Mouse (Mus musculus): Measurements from ENCODE around the gene Cfl1. TPM values are rescaled to one million over a fixed set of nuclear protein-coding genes. Genes with fewer than 3 reads are reported as not detected.
A peak's percentile ranks its signal among the peaks of the same experiment; 100 is the strongest.

Cfl1 gene
- polyA plus RNA-seq, 1 experiment from 2014 or later = 3,609 TPM

GRCm38 (mm10) chr19:5461411-5461810 lies 28.8 kb upstream of the Cfl1 start:
- WGBS = 88% methylated on average over 6 of the region's 6 CpGs
- peaks cover 20% of the 10 kb centered on the region for H3K36me3 ChIP-seq (ENCODE audit: control insufficient read depth, insufficient read depth, low read length)
- peak overlapping the region; percentile 94 for H3K4me2 ChIP-seq (ENCODE audit: low read length)
- ATAC-seq = no peak
- peaks cover 30% of the 10 kb centered on the region for H3K4me1 ChIP-seq (ENCODE audit: control insufficient read depth, insufficient read depth, low read depth, low read length)
- H3K9me3 ChIP-seq (ENCODE audit: control insufficient read depth, low read length) = no peaks in the 10 kb centered on the region
- H3K27me3 ChIP-seq (replicated peaks; ENCODE audit: control insufficient read depth, insufficient read depth, low read length) = no peaks in the 10 kb centered on the region
- H3K27ac ChIP-seq (ENCODE audit: low read depth, low read length) = no peak overlapping the region
- H3K9ac ChIP-seq (ENCODE audit: low read depth, low read length) = peak overlapping the region; percentile 82
- peak overlapping the region; percentile 73 for H3K4me3 ChIP-seq (ENCODE audit: low read length)

GRCm38 (mm10) chr19:5463212-5463611 lies 27.0 kb upstream of the Cfl1 start:
- Histone ChIP-seq H3K27me3 (replicated peaks; ENCODE audit: control insufficient read depth, insufficient read depth, low read length) (no peaks in the 10 kb centered on the region), H3K27ac (ENCODE audit: low read depth, low read length) (no peak overlapping the region), H3K4me1 (ENCODE audit: control insufficient read depth, insufficient read depth, low read depth, low read length) (peaks cover 23% of the 10 kb centered on the region), H3K36me3 (ENCODE audit: control insufficient read depth, insufficient read depth, low read length) (peaks cover 32% of the 10 kb centered on the region), H3K4me3 (ENCODE audit: low read length) (no peak overlapping the region), H3K9ac (ENCODE audit: low read depth, low read length) (no peak overlapping the region), H3K9me3 (ENCODE audit: control insufficient read depth, low read length) (no peaks in the 10 kb centered on the region), H3K4me2 (ENCODE audit: low read length) (no peak overlapping the region)
- WGBS = 87% methylated on average over 9 of the region's 9 CpGs
- ATAC-seq = no peak

GRCm38 (mm10) chr19:5463791-5464562 lies 26.3 kb upstream of the Cfl1 start:
- Histone ChIP-seq H3K27ac (ENCODE audit: low read depth, low read length) (peak overlapping the region; percentile 69), H3K9me3 (ENCODE audit: control insufficient read depth, low read length) (no peaks in the 10 kb centered on the region), H3K4me3 (ENCODE audit: low read length) (peak overlapping the region; percentile 28), H3K36me3 (ENCODE audit: control insufficient read depth, insufficient read depth, low read length) (peaks cover 32% of the 10 kb centered on the region), H3K4me1 (ENCODE audit: control insufficient read depth, insufficient read depth, low read depth, low read length) (peaks cover 22% of the 10 kb centered on the region), H3K27me3 (replicated peaks; ENCODE audit: control insufficient read depth, insufficient read depth, low read length) (no peaks in the 10 kb centered on the region), H3K9ac (ENCODE audit: low read depth, low read length) (peak overlapping the region; percentile 43), H3K4me2 (ENCODE audit: low read length) (peak overlapping the region; percentile 50)
- peak; percentile 57; the same call in 1 of the 2 replicates for ATAC-seq
- 36% methylated on average over 14 of the region's 15 CpGs for WGBS

GRCm38 (mm10) chr19:5465037-5465436 lies 25.2 kb upstream of the Cfl1 start:
- H3K4me2 ChIP-seq (ENCODE audit: low read length) = no peak overlapping the region
- H3K36me3 ChIP-seq (ENCODE audit: control insufficient read depth, insufficient read depth, low read length) = peaks cover 32% of the 10 kb centered on the region
- WGBS = 94% methylated on average over 8 of the region's 8 CpGs
- H3K4me1 ChIP-seq (ENCODE audit: control insufficient read depth, insufficient read depth, low read depth, low read length) = peaks cover 19% of the 10 kb centered on the region
- ATAC-seq = no peak
- H3K9me3 ChIP-seq (ENCODE audit: control insufficient read depth, low read length) = no peaks in the 10 kb centered on the region
- no peak overlapping the region for H3K9ac ChIP-seq (ENCODE audit: low read depth, low read length)
- no peak overlapping the region; the same call in 1 of the 2 replicates for H3K27ac ChIP-seq (ENCODE audit: low read depth, low read length)
- no peaks in the 10 kb centered on the region for H3K27me3 ChIP-seq (replicated peaks; ENCODE audit: control insufficient read depth, insufficient read depth, low read length)
- no peak overlapping the region for H3K4me3 ChIP-seq (ENCODE audit: low read length)

GRCm38 (mm10) chr19:5466916-5467500 lies 23.2 kb upstream of the Cfl1 start:
- WGBS = 93% methylated on average over 6 of the region's 6 CpGs
- Histone ChIP-seq H3K36me3 (ENCODE audit: control insufficient read depth, insufficient read depth, low read length) (peaks cover 29% of the 10 kb centered on the region), H3K4me3 (ENCODE audit: low read length) (no peak overlapping the region)

GRCm38 (mm10) chr19:5468374-5468773 lies 21.9 kb upstream of the Cfl1 start, which contains the start of gene Ctsw:
Gene Ctsw (minus strand): TSS chr19:5468507.
- H3K4me2 ChIP-seq (ENCODE audit: low read length) = no peak within 1 kb of the TSS
- H3K9ac ChIP-seq (ENCODE audit: low read depth, low read length) = no peak within 1 kb of the TSS
- H3K4me1 ChIP-seq (ENCODE audit: control insufficient read depth, insufficient read depth, low read depth, low read length) = peaks cover 7% of the 10 kb centered on the region
- no peak within 1 kb of the TSS for H3K4me3 ChIP-seq (ENCODE audit: low read length)
- no peaks in the 10 kb centered on the region for H3K27me3 ChIP-seq (replicated peaks; ENCODE audit: control insufficient read depth, insufficient read depth, low read length)
- H3K27ac ChIP-seq (ENCODE audit: low read depth, low read length) = no peak within 1 kb of the TSS
- 63% methylated on average over 5 of the region's 5 CpGs for WGBS
- no peaks in the 10 kb centered on the region for H3K9me3 ChIP-seq (ENCODE audit: control insufficient read depth, low read length)
- ATAC-seq = no peak
- H3K36me3 ChIP-seq (ENCODE audit: control insufficient read depth, insufficient read depth, low read length) = peaks cover 28% of the 10 kb centered on the region

More at GRCm38 (mm10) chr19:5466916-5467500, 23.2 kb upstream of the Cfl1 start:
- H3K9ac ChIP-seq (ENCODE audit: low read depth, low read length) = no peak overlapping the region
- H3K4me1 ChIP-seq (ENCODE audit: control insufficient read depth, insufficient read depth, low read depth, low read length) = peaks cover 7% of the 10 kb centered on the region
- H3K9me3 ChIP-seq (ENCODE audit: control insufficient read depth, low read length) = no peaks in the 10 kb centered on the region
- H3K27ac ChIP-seq (ENCODE audit: low read depth, low read length) = no peak overlapping the region
- H3K4me2 ChIP-seq (ENCODE audit: low read length) = no peak overlapping the region
- H3K27me3 ChIP-seq (replicated peaks; ENCODE audit: control insufficient read depth, insufficient read depth, low read length) = no peaks in the 10 kb centered on the region
- no peak for ATAC-seq

GRCm38 (mm10) chr19:5471846-5472245 lies 18.4 kb upstream of the Cfl1 start:
- no peak for ATAC-seq
- H3K27me3 ChIP-seq (replicated peaks; ENCODE audit: control insufficient read depth, insufficient read depth, low read length) = no peaks in the 10 kb centered on the region
- no peaks in the 10 kb centered on the region for H3K9me3 ChIP-seq (ENCODE audit: control insufficient read depth, low read length)
- H3K4me2 ChIP-seq (ENCODE audit: low read length) = no peak overlapping the region
- peaks cover 20% of the 10 kb centered on the region for H3K4me1 ChIP-seq (ENCODE audit: control insufficient read depth, insufficient read depth, low read depth, low read length)
- no peak overlapping the region for H3K27ac ChIP-seq (ENCODE audit: low read depth, low read length)
- H3K9ac ChIP-seq (ENCODE audit: low read depth, low read length) = no peak overlapping the region
- peaks cover 7% of the 10 kb centered on the region; the same call in 1 of the 2 replicates for H3K36me3 ChIP-seq (ENCODE audit: control insufficient read depth, insufficient read depth, low read length)
- H3K4me3 ChIP-seq (ENCODE audit: low read length) = no peak overlapping the region
- WGBS = 35% methylated on average over 5 of the region's 5 CpGs

GRCm38 (mm10) chr19:5472857-5473256 lies 17.4 kb upstream of the Cfl1 start:
- Histone ChIP-seq H3K9ac (ENCODE audit: low read depth, low read length) (no peak overlapping the region), H3K9me3 (ENCODE audit: control insufficient read depth, low read length) (no peaks in the 10 kb centered on the region), H3K4me2 (ENCODE audit: low read length) (no peak overlapping the region), H3K27me3 (replicated peaks; ENCODE audit: control insufficient read depth, insufficient read depth, low read length) (no peaks in the 10 kb centered on the region), H3K36me3 (ENCODE audit: control insufficient read depth, insufficient read depth, low read length) (no peaks in the 10 kb centered on the region), H3K4me1 (ENCODE audit: control insufficient read depth, insufficient read depth, low read depth, low read length) (peaks cover 20% of the 10 kb centered on the region), H3K27ac (ENCODE audit: low read depth, low read length) (no peak overlapping the region), H3K4me3 (ENCODE audit: low read length) (no peak overlapping the region)
- 81% methylated on average over 3 of the region's 3 CpGs for WGBS
- no peak for ATAC-seq

GRCm38 (mm10) chr19:5473720-5474119 lies 16.5 kb upstream of the Cfl1 start, which contains the start of gene Efemp2:
Gene Efemp2 (plus strand): TSS chr19:5473954.
- H3K9ac ChIP-seq (ENCODE audit: low read depth, low read length) = peak within 1 kb of the TSS; percentile 85
- peaks cover 20% of the 10 kb centered on the region for H3K4me1 ChIP-seq (ENCODE audit: control insufficient read depth, insufficient read depth, low read depth, low read length)
- no peaks in the 10 kb centered on the region for H3K9me3 ChIP-seq (ENCODE audit: control insufficient read depth, low read length)
- ATAC-seq = peak; percentile 73
- H3K27me3 ChIP-seq (replicated peaks; ENCODE audit: control insufficient read depth, insufficient read depth, low read length) = no peaks in the 10 kb centered on the region
- WGBS = 4% methylated on average over 22 of the region's 22 CpGs
- H3K4me3 ChIP-seq (ENCODE audit: low read length) = peak within 1 kb of the TSS; percentile 67
- H3K4me2 ChIP-seq (ENCODE audit: low read length) = peak within 1 kb of the TSS; percentile 99
- H3K27ac ChIP-seq (ENCODE audit: low read depth, low read length) = peak within 1 kb of the TSS; percentile 72
- no peaks in the 10 kb centered on the region for H3K36me3 ChIP-seq (ENCODE audit: control insufficient read depth, insufficient read depth, low read length)

All from hindbrain, embryonic 16.5 days (tissue).